Mouse (Mus musculus): Measurements from ENCODE around the gene Wdr89.
"Not testable (repeated sequence)": the region's sequence is repeated elsewhere in the genome, so short reads cannot be mapped to it uniquely, and the experiment has no call there.

The Wdr89 gene

DNA sequence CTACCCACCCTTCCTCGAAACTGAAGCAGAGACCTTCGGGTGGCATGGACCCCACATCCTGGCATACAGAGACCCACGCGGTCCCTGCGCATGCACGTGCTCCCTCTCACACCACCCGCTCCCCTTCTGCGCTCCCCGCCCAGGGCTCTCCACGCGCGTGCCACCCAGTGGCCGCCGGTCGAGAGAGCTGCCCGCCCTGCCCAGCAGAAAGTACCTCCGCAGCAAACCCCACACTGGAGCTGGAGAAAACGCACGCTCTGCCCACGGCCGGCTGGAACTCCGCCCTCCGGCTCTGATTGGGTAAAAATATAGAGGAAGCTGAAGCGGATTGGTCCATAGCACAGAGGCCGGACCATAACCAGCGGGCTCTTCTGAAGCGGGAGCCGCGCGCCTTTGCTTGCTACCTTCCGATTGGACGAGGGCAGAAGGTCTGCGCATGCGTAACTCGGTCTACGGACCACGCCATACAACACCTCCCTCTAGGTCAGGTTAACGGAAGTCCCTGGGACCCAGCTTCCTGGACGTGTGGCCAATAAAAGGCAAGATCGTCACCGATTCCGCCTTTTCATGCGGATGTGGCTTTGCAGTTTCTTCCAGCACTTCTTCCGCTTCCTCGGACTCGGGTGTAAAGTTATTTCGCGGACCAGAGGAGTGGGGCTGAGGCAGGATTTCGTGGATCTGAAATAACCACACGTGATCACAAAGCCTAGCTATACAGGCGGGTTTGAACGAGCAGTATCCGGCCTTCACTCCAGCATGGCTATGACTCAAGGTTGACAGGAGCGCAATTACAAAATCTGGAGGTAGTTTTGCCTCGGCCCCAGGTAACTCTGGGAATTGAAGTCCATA, at the start of gene Wdr89:
Wdr89 (minus strand) TSS at position 280 of the 849 bp plus-strand sequence.
- peak; percentile 99 for DNase-seq

DNA sequence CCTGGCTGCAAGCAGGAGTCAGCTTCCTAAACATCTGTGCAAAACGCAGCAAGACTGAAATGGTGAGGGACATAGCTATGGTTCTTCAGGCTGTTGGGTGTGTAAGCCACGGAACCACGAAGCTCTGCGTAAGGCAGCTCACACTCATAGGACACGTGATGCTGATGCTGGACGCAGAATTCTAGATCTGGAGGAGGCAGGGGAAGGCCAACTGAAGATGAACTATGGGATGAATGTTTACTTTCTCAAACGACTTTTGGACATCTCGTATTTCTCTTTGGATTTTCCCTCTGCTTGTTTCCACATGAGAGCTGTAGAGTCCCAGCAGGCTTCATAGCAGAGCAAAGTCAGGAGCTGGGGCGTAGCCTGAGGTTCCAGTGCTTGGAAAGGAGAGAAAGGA, 44.3 kb upstream of the Wdr89 start:
- no peak for DNase-seq

DNA sequence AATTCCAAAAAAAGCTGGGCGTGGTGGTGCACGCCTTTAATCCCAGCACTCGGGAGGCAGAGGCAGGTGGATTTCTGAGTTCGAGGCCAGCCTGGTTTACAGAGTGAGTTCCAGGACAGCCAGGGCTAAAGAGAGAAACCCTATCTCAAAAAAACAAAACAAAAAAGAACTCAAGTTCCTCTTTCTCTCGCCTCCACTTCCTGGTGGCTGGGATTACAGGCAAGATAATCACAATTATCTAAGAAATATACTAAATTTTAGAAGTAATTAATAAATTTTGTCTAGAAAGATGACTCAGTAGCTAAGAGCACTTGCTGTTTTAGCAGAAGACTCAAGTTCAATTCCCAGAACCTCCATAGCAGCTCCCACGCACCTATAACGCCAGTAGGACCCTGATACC, 43.6 kb upstream of the Wdr89 start:
- not testable (repeated sequence) for DNase-seq

DNA sequence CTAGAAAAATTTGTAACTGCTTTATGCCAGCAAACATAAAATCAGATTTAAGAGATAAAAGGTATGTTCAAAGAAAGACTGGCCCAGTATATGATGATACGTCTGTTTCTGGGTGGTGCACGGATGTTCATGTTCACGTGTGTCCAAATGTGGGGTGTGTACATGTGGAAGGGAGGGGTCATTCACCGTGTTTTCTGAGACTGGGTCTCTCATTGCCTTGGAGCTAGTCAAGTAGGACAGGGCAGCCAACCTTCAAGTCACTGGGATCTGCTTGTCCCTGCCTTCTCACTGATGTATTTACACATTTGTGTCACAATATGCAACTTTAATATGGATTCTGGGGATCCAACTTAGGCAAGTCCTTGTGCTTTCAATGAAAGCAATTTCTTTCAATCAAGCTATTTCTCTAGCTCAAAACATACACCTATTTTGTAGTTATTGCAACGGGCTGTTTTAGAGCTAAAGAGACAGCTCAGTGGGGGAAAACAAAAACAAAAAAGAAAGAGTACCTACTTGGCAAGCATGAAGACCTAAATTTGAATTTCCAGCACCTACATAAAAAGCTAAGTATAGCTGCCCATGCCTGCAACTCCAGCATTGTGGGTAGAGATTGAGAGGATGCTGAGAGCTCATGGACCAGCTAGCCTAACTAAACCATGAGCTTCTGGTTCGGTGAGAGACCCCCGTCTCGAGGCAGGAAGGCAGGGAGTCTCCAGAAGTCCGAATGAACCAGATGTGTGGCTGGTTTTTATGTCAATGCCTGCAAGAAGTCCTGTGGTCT, 41.4 kb upstream of the Wdr89 start:
- DNase-seq = no peak

DNA sequence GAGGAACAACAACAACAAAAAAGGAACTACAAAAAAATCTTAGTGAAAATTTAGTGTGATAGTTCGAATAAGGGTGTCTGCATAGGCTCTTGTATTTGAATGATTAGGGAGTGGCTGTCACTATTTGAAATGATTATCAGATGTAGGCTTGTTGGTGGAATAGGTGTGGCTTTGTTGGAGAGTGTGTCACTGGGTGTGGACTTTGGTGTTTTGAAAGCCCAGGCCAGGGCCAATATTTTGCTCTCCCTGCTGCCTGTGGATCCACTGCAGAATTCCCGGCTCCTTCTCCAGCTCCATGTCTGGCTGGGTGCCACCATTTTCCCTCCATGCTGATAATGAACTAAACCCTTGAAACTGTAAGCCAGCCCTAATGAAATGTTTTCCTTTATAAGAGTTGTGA, 40.2 kb upstream of the Wdr89 start:
- no peak for DNase-seq

DNA sequence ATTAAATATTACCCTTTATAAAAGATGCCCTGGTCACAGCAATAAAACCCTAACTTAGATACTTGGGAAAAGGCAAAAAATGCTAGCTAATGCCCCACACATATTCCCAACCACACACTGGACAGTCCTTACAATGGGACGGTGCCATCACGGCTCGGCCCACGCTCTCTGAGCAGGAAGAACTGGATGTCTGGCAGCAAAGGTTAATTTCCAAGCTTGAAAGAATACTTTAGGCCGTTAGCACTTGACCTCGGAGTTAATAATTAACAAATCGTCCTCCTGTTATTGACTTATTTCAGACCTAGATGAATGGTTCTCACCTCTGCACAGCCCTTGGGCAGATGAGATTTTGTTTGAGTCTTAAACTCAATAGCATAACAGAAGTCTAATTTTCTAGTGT, 37.3 kb upstream of the Wdr89 start:
- no peak for DNase-seq

DNA sequence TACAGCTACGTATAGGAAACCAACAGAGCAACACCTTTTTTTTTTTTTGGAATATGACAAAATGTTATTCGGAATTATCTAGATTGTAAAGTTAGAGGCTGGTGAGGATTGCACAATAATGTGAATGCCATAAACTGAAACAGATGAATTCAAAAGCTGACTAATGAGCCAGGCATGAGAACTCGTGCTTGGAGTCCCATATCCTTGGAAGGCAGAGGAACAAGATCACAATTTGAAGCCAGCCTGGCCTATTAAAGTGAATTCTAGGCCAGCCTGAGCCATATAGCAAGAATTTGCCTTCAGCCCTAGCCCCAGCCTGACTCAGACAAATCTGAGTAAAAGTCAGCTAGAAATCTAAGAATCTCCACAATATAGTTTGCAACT, 33.4 kb upstream of the Wdr89 start:
- no peak for DNase-seq

DNA sequence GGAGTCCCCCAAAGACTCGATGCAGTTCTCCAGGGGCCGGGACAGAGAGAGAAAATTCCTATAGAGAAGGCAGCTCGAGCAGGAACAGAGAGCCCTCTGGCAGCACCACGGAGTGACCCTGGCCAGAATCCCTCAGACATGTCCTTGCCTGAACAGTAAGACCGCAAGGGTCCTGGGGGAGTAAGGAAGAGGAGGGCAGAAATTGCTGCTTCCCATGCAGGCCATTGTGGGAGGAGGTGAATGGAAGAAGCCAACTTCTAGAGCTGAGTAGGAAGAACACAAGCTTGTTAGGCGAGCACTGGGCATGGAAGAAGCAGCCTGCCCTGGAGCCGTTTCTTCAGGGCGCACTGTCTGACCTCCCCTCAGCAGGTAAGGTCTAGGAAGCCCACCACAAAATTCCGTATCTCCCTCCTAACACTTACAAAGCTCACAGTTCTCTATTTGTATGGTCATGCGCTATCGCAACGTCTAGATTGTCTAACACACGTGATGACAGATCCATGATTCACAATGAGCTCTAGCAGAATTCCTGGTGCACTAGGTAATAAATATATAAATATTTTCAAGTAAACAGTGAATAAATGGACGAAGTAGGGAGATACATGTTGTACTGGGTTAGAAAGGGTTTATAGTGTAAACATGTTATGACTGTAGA, 32.9 kb upstream of the Wdr89 start:
- no peak for DNase-seq

DNA sequence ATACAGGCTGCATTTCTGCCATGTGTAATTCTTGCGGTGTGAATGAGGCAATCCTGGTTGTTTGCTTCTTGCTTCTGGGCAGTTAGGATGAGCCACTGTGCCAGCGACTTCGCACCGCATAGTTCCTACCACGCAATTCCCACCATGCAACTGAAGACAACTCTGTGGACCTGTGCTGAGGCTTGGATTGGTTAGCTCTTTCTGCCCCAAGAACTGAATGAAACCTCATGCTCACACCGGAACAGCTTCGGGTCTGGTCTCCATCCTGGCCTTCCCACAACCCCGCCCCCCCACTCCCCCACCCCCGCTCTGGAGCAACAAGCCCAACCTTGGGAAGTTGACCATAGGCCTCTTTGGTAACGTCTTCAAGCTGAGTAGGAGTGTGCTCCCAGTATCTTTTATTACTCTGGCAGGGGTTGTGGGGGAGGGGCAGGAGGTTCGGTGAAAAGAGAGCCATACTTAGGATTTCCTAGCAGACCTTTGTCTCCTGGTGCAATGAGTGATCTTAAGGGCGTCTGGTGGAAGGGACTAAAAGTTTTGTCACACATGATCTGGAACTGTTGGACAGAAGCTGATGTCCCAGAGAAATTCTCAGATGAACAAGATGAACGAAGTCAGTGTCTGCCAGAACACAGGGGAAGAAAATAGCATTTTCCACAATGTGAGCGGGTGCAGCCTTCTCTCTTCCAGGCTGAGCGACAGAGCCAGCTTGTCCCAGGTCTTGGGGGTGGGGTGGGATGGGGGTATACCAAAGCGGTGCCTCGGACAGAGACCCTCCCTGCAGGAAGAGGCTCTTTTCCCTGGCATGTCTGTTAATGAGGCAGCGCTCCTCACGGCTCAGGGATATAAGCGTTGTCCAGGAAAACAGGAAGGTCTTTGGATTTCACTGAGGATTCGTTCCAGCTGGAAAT, 32.1 kb upstream of the Wdr89 start:
- peak; percentile 9 to 26 for DNase-seq

DNA sequence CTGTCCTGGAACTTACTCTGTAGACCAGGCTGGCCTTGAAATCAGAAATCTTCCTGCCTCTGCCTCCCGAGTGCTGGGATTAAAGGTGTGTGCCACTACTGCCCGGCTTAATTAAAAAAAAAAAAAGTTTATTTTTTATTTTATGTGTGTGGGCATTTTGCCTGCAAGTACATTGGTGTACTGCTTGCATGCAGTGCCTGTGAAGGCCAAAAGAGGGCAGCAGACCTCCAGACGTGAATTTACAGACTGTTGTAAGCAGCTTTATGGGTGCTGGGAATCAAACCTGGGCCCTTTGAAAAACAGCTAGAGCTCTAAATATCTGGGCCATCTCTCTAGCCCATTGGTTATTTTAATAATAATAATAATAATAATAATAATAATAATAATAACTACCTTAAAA, 29.4 kb upstream of the Wdr89 start:
- no peak for DNase-seq

DNA sequence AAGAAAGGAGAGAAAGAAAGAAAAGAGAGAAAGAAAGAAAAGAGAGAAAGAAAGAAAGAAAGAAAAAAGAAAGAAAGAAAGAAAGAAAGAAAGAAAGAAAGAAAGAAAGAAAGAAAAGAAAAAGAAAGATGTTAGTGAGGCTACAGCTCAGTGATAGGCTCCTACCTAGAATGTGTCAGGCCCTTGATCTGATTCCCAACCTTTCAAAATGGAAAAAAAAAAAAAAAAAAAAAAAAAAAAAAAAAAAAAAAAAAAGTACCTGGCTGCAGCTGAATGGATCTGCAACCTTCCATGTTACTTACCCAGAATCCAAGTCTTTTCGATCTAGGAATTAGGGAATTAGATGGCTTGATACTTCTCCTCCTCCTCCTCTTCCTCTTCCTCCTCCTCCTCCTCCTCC, 26.5 kb upstream of the Wdr89 start:
- DNase-seq = not testable (repeated sequence)

DNA sequence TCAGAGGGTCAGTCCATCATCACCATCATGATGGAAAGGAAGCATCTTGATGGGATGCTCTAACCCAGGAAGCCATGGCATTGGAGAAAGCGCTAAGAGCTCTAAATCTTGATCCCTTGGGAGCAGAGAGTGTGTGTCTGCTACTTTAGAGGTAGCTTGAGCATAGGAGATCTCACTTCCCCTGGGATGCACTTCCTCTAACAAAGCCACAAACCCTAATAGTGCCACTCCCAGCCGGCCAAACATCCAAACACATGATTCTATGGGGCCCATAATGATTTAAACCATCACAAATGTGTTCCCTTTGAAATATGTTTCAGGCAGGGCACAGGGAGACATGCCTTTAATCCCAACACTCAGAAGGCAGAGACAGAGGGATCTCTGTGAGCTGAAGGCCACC, 19.7 kb upstream of the Wdr89 start:
- no peak for DNase-seq

DNA sequence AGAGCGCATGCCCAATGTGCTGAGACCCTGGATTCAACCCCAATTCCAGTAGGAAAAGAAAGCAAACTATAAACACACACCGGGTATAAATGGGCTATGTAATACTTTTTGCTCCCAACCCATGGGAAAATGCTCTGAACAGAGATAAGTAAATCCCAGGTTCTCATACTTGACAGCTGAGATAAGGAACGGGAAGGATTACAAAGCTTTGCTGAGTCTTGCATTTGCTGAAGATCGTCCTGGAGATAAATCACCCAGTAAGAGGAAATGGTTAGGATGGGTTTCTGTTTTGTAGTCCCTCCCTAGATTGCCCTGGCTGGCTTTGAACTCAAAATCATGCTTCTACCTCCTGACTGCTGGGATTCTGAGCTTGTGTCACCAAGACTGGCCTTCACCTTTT, 18.0 kb upstream of the Wdr89 start:
- DNase-seq = no peak

DNA sequence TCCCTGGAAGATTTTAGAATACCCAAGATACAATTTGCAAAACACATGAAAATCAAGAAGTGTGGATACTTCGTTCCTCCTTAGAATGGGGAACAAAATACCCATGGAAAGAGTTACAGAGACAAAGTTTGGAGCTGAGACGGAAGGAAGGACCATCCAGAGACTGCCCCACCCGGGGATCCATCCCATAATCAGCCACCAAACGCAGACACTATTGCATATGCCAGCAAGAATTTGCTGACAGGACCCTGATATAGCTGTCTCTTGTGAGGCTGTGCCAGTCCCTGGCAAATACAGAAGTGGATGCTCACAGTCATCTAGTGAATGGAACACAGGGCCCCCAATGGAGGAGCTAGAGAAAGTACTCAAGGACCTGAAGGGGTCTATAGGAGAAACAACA, 14.7 kb upstream of the Wdr89 start:
- DNase-seq = not testable (repeated sequence)

DNA sequence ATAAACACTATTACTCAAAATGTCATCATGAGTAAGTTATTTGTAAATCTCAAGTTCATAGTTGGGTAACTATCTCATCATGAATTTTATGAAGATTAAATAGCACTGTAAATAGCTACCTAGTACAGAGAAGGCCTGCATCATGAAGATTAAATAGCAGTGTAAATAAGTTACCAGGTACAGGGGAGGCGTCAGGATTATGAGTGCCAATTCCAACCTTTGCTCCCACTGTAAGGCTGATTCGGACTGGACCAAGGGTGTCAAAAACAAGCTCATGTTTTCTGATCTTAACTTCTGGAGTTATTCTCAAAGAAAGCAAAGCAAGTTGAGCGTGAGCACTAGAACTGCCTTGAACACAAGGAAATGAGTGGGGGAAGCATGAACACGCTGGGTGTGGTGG, 14.3 kb upstream of the Wdr89 start:
- DNase-seq = no peak

DNA sequence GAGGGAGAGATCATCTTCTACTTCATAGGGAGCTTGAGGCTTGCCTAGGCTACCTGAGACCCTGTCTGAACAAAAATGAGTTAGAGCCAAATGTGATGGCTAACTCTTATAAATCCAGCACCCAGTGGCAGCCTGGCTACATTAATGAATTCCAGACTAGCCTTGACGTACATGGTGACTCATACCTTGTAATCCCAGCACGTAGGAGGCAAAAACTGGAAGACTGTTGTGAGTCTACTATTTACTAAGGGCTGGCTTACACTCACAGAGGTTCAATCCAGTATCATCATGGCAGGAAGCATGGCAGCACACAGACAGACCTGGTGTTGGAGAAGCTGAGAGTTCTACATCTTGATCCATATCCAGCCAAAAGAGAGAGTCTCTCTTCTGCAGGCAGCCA, 13.5 kb upstream of the Wdr89 start:
- no peak for DNase-seq

DNA sequence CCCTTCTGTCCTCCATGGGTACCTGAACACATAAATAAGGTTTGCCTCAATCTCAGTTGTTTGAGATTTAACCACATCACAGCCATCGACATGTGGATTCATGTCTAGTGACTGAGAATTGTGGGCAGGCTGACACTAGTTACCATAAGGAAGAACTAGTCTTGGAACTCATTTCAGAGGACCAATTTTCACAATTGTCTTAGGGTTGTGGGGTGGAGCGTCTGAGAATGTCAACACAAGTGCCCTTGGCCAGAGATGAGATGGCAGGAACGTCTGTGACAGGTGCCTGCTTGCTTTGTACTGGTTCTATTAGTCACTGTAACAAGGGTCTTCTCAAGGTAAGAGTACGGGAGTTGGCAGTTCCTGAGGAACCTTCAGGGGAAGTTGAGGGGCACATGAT, 11.8 kb upstream of the Wdr89 start:
- no peak for DNase-seq

DNA sequence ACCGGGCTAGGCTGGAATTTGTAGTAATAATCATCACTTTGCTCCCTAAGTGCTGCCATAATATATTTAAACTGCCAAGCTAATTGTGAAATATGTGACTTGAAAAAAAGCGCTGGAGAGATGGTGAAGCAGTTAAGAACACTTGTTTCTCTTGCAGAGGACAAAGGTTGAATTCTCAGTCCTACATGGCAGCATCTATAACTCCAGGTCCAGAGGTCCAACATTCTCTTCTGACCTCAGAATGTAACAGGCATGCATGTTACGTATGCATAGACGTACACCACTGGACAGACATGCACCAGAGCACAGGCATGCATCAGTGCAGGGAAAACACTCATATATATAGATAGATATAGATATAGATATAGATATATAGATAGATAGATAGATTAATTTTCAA, 9.1 kb upstream of the Wdr89 start:
- no peak for DNase-seq

DNA sequence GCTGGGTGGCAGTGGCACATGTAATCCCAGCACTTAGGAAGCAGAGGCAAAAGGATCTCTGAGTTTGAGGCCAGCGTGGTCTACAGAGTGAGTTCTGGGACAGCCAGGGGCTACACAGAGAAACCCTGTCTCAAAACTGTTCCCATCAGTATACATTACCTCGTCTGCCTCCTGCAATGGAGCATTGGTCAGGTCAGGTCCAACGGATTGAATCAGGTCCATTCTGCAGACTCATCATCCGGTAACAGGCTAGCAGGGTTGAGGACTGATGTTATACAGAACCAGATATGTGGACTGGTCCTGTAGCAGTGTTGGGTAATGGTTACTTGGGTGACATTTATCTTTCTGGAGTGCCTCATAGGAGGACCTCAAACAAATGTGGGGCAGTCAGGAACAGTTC, 3.3 kb upstream of the Wdr89 start:
- no peak for DNase-seq

DNA sequence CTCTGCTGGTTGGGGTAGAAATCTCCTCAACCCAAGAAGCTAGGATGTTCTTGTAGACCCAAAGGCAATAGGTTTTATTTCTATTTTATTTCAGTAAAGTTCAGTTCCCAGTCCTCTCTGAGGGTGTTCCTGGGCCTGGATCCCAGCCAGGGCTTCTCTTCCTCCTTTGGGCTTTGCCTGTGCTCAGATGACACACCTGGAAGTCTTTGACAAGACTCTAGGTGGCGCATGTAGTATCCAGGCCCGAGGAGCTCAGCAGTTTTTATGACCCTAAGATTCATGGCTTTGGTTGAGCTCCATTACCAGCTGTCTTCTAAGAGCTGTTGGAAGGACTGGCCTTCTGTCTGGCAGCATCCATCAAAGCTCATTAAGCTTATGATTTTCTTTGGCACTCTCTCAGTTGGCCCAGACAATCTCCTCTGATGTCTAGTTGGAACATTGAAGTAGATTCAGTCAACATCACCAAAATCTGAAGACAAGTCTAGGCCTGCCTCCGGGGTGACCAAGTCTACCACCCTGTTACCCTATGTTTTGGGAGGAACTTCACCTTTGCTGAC, 2.5 kb upstream of the Wdr89 start:
- peak in 1 of 2 experiments; percentile 14 for DNase-seq

DNA sequence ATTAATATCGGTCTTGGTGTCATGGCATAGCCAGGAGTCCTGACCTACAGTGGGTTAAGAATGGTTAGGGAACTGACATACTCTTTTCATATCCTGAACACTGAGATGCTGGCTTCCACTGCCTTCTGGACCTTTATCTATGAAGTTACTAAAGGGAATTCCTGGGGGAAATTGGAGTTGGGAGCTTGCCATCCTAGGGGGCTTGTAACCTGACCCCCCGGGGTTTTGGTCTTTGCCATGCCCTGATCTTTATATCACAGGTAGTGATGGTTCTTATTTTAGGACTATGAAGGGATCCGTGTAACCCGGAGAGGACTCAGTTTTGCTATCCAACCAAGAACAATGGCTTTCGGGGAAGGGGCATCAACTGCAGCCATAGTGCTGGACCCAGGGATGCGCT, 1.3 kb upstream of the Wdr89 start:
- peak; percentile 28 to 59 for DNase-seq

DNA sequence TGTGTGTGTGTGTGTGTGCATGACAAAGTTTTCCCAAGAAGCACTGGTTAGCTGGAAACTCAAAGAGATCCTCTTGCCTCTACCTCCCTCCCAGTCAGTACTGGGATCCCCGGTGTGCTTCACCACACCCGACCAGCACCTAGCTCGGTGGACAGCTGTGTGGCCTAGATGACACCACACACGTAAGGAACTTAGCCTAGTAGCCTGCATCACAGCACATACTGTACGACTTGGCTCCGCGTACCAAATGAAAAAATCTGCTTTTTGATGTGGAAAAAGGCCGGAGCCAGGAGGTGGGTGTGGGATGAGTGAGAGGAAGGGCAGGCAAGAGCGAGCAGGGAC, 450 bp downstream of the Wdr89 start:
- no peak for DNase-seq

DNA sequence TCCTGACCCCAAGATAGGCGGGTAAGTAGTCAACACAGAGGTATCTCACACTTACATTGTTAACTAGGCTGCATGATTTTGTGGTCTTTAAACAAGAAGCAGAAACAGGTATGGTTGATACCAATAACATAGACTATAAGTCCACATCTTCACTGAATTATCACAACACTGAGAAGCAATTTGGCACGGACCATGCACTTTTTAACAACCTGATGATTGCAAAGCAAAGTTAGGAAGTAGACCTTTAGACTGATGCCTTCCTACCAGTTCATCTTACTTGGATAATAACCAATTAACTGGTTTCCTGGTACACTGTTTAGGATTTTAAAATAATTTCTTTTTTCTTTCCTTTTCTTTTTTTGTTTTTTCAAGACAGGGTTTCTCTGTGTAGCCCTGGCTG, 1.1 kb downstream of the Wdr89 start:
- DNase-seq = no peak
